Mouse (Mus musculus) ovary, adult 10 weeks (tissue): ENCODE results near the gene Alg14. TPM values are rescaled to one million over a fixed set of nuclear protein-coding genes. Genes with fewer than 3 reads are reported as not detected.

ENCODE experiments used
- polyA plus RNA-seq: library from polyadenylated mRNA; stranded (reverse); fragments of 350-450 nt; fragmentation: Illumina TruSeq; extraction: RNeasy Lipid Tissue Mini Kit (QIAGEN cat#74804); gene quantifications from one replicate; pipeline ENCODE4 v1.2.3, GENCODE M21; 2014

The Alg14 gene
- polyA plus RNA-seq, result 43.4 TPM

DNA sequence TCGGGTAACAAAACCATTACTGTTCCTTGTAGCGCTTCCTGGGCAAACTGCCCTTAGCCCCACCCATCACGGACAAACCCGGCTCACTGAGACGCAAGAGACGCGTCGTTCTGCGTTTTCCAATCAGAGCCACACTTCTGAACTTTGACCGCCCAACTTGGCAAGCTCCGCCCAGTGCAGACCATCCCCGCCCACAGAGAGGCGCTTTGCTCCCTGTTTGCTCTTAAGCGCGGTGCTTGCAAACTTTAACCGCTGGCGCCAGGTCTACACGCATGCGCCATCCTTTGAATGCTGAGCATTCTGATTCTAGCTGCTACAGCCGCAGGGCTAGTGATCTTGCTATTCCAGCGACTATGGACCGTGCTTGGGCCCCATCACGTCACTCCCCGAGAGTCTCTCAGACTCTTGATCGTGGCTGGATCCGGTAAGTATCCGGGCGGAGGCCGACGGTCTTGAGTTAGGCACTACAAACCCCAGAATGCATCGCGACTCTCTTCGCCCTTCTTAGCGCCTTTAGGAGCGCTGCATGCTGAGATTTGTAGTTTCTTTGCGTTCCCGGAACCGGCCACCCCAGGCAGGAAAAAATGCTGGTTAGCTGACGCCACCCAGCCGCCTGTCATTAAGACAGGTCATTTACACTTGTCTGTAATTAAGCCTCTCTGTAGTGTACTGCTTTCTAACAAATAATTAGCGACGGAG lies at the start of gene Alg14:
Alg14 (plus strand) TSS at position 214 of the 699 bp plus-strand sequence.

DNA sequence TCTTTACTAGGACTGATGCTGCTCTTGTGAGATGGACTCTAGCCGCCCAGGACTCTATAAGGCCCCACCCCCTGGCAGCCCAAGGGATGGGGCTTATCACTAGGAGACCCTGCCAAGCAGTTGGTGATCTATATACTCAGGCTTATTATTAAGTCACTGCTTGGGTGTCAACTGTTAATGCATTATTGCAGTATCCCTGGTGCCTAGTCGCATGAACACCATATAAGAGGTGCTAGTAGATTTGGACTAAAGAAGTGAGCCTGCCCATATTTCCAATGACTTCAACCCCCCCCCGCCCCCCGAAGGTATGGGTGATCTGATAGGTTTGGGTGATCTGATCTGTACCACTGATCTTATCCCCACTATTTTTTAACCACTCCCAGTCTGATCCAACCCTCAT lies 8.6 kb upstream of the Alg14 start, which contains the start of gene Tmem56:
Tmem56 (minus strand) TSS at position 101 of the 400 bp plus-strand sequence.

Other genes with a start within 250 kb of the Alg14 start
- 21.1 TPM for gene Rwdd3, start 120.1 kb upstream of the Alg14 start, polyA plus RNA-seq
- 22.7 TPM for gene Tmem56, start 8.7 kb upstream of the Alg14 start, polyA plus RNA-seq
- gene Cnn3, start 134.7 kb downstream of the Alg14 start, polyA plus RNA-seq, result 503 TPM
- 61.0 TPM for gene Slc44a3, start 240.6 kb downstream of the Alg14 start, polyA plus RNA-seq